Mouse (Mus musculus) embryonic facial prominence, embryonic 12.5 days (tissue): ENCODE results near the gene Rprd1b. TPM values are rescaled to one million over a fixed set of nuclear protein-coding genes. Genes with fewer than 3 reads are reported as not detected.

Source experiments
- ATAC-seq: fragments of 200-750 bp; cut with Nextera tagmentation; 2 replicates; pipeline ENCODE4 v1.8.0; 2017; ENCODE audit not compliant: insufficient number of reproducible peaks, insufficient read depth, low FRiP score, low TSS enrichment
- H3K27ac ChIP-seq: fragments of 300-500 bp; sonication (generic); 2 replicates; pipeline ENCODE4 v1.5.1; 2016; ENCODE audit warnings: mild to moderate bottlenecking
- H3K27me3 ChIP-seq: fragments of 300-500 bp; sonication (generic); 2 replicates; pipeline ENCODE4 v1.6.1; 2016; ENCODE audit warnings: mild to moderate bottlenecking, moderate library complexity
- H3K36me3 ChIP-seq: fragments of 300-500 bp; sonication (generic); 2 replicates; pipeline ENCODE4 v1.6.1; 2016; ENCODE audit warnings: mild to moderate bottlenecking
- H3K4me1 ChIP-seq: fragments of 300-500 bp; sonication (generic); 2 replicates; pipeline ENCODE4 v1.6.1; 2016
- H3K4me2 ChIP-seq: fragments of 300-500 bp; sonication (generic); replicated peaks from 2 replicates; pipeline ENCODE4 v1.6.1; 2016; ENCODE audit warnings: mild to moderate bottlenecking, moderate library complexity
- H3K4me3 ChIP-seq: fragments of 300-500 bp; sonication (generic); 2 replicates; pipeline ENCODE4 v1.5.1; 2016; ENCODE audit warnings: mild to moderate bottlenecking
- H3K9ac ChIP-seq: fragments of 300-500 bp; sonication (generic); 2 replicates; pipeline ENCODE4 v1.6.1; 2016; ENCODE audit warnings: mild to moderate bottlenecking, moderate library complexity
- H3K9me3 ChIP-seq: fragments of 300-500 bp; sonication (generic); 2 replicates; pipeline ENCODE4 v1.6.1; 2016; ENCODE audit warnings: mild to moderate bottlenecking, moderate library complexity
- WGBS: fragments of 180-500 bp; shearing (Covaris S2); methylation state at CpG from one replicate; pipeline ENCODE4 v1.1.7; 2016; 5-methylcytosine and 5-hydroxymethylcytosine counted together
- polyA plus RNA-seq: library from polyadenylated mRNA; unstranded; fragments of >200 nt; fragmentation: Nextera tagmentation; extraction: Ambion mirVana; gene quantifications from 2 replicates; pipeline ENCODE4 v1.2.1, GENCODE M21; 2016

Rprd1b gene
- polyA plus RNA-seq: 52.8 and 53.8 TPM in 2 replicates

- Histone ChIP-seq H3K4me3 (peak within 1 kb of the TSS; percentile 96), H3K4me2 (peak within 1 kb of the TSS; percentile 63), H3K4me1 (peaks cover 27% of the 10 kb centered on the region), H3K27me3 (no peaks in the 10 kb centered on the region), H3K27ac (peak within 1 kb of the TSS; percentile 96), H3K9me3 (no peaks in the 10 kb centered on the region), H3K9ac (peak within 1 kb of the TSS; percentile 90), H3K36me3 (no peaks in the 10 kb centered on the region)
- under 1% methylated on average over 49 of the region's 52 CpGs for WGBS
- peak; percentile 91 for ATAC-seq
These were observed at the start of gene Rprd1b, which contains the start of gene Tti1 for GRCm38 (mm10) chr2:158028354-158028863. Gene Rprd1b, plus strand, starts transcription at chr2:158028497. Gene Tti1, minus strand, starts transcription at chr2:158028433.

GRCm38 (mm10) chr2:157979241-157979640 lies 49.1 kb upstream of the Rprd1b start:
- Histone ChIP-seq H3K4me2 (no peak overlapping the region), H3K9me3 (no peaks in the 10 kb centered on the region), H3K27me3 (no peaks in the 10 kb centered on the region; the same call in 1 of the 2 replicates), H3K27ac (no peak overlapping the region), H3K4me3 (no peak overlapping the region), H3K4me1 (peaks cover 15% of the 10 kb centered on the region; the same call in 1 of the 2 replicates), H3K36me3 (peaks cover 10% of the 10 kb centered on the region; the same call in 1 of the 2 replicates), H3K9ac (no peak overlapping the region)
- no peak for ATAC-seq
- 62% methylated on average over 5 of the region's 5 CpGs for WGBS

GRCm38 (mm10) chr2:157982727-157983126 lies 45.6 kb upstream of the Rprd1b start:
- 83% methylated on average over 3 of the region's 3 CpGs for WGBS
- no peaks in the 10 kb centered on the region for H3K27me3 ChIP-seq
- H3K4me2 ChIP-seq: no peak overlapping the region
- no peaks in the 10 kb centered on the region for H3K9me3 ChIP-seq
- ATAC-seq: no peak
- H3K9ac ChIP-seq: no peak overlapping the region
- no peaks in the 10 kb centered on the region for H3K4me1 ChIP-seq
- H3K36me3 ChIP-seq: peaks cover 10% of the 10 kb centered on the region; the same call in 1 of the 2 replicates
- no peak overlapping the region for H3K27ac ChIP-seq
- no peak overlapping the region for H3K4me3 ChIP-seq

GRCm38 (mm10) chr2:157983276-157983675 lies 45.0 kb upstream of the Rprd1b start:
- Histone ChIP-seq H3K4me2 (no peak overlapping the region), H3K4me3 (no peak overlapping the region), H3K36me3 (peaks cover 10% of the 10 kb centered on the region; the same call in 1 of the 2 replicates), H3K27me3 (no peaks in the 10 kb centered on the region), H3K27ac (no peak overlapping the region), H3K4me1 (no peaks in the 10 kb centered on the region), H3K9ac (no peak overlapping the region), H3K9me3 (no peaks in the 10 kb centered on the region)
- ATAC-seq: no peak
- 88% methylated on average over 4 of the region's 4 CpGs for WGBS

- Histone ChIP-seq H3K9ac (no peak overlapping the region), H3K9me3 (no peaks in the 10 kb centered on the region), H3K27me3 (no peaks in the 10 kb centered on the region), H3K27ac (no peak overlapping the region), H3K36me3 (peaks cover 10% of the 10 kb centered on the region; the same call in 1 of the 2 replicates), H3K4me3 (no peak overlapping the region), H3K4me1 (no peaks in the 10 kb centered on the region), H3K4me2 (no peak overlapping the region)
- 84% methylated on average over 4 of the region's 4 CpGs for WGBS
- ATAC-seq: no peak
These were observed 42.7 kb upstream of the Rprd1b start for GRCm38 (mm10) chr2:157985611-157986010.

- H3K4me2 ChIP-seq: no peak overlapping the region
- no peaks in the 10 kb centered on the region for H3K9me3 ChIP-seq
- H3K4me3 ChIP-seq: no peak overlapping the region
- H3K4me1 ChIP-seq: no peaks in the 10 kb centered on the region
- 0 out of 2 replicates have a peak, but pooled peaks cover 7% of the 10 kb centered on the region for H3K36me3 ChIP-seq
- 84% methylated on average over 6 of the region's 6 CpGs for WGBS
- no peak overlapping the region for H3K27ac ChIP-seq
- ATAC-seq: no peak
- H3K27me3 ChIP-seq: no peaks in the 10 kb centered on the region
- H3K9ac ChIP-seq: no peak overlapping the region
These were observed 42.1 kb upstream of the Rprd1b start for GRCm38 (mm10) chr2:157986235-157986634.

GRCm38 (mm10) chr2:157988416-157989190 lies 39.7 kb upstream of the Rprd1b start:
- Histone ChIP-seq H3K9me3 (no peaks in the 10 kb centered on the region), H3K27me3 (no peaks in the 10 kb centered on the region), H3K36me3 (peaks cover 19% of the 10 kb centered on the region), H3K4me2 (no peak overlapping the region), H3K27ac (no peak overlapping the region), H3K4me1 (no peaks in the 10 kb centered on the region), H3K4me3 (no peak overlapping the region), H3K9ac (no peak overlapping the region)
- WGBS: 79% methylated on average over 7 of the region's 7 CpGs
- ATAC-seq: no peak

GRCm38 (mm10) chr2:157989946-157990345 lies 38.4 kb upstream of the Rprd1b start:
- Histone ChIP-seq H3K4me3 (no peak overlapping the region), H3K4me2 (no peak overlapping the region), H3K27ac (no peak overlapping the region), H3K27me3 (no peaks in the 10 kb centered on the region), H3K9me3 (no peaks in the 10 kb centered on the region), H3K9ac (no peak overlapping the region), H3K36me3 (peaks cover 23% of the 10 kb centered on the region), H3K4me1 (no peaks in the 10 kb centered on the region)
- 79% methylated on average over 2 of the region's 2 CpGs for WGBS
- ATAC-seq: no peak

GRCm38 (mm10) chr2:157991026-157991425 lies 37.3 kb upstream of the Rprd1b start:
- Histone ChIP-seq H3K4me1 (no peaks in the 10 kb centered on the region), H3K27ac (no peak overlapping the region), H3K36me3 (peaks cover 33% of the 10 kb centered on the region), H3K9ac (no peak overlapping the region), H3K4me3 (no peak overlapping the region), H3K27me3 (no peaks in the 10 kb centered on the region), H3K4me2 (no peak overlapping the region), H3K9me3 (no peaks in the 10 kb centered on the region)
- no peak for ATAC-seq
- WGBS: 78% methylated on average over 6 of the region's 6 CpGs

- no peak for ATAC-seq
- WGBS: 95% methylated on average over 4 of the region's 4 CpGs
- no peaks in the 10 kb centered on the region for H3K27me3 ChIP-seq
- H3K27ac ChIP-seq: no peak overlapping the region
- no peaks in the 10 kb centered on the region for H3K9me3 ChIP-seq
- H3K4me3 ChIP-seq: no peak overlapping the region
- H3K9ac ChIP-seq: no peak overlapping the region
- no peaks in the 10 kb centered on the region for H3K4me1 ChIP-seq
- H3K36me3 ChIP-seq: peaks cover 41% of the 10 kb centered on the region
- no peak overlapping the region for H3K4me2 ChIP-seq
These were observed 35.8 kb upstream of the Rprd1b start for GRCm38 (mm10) chr2:157992501-157992900.

GRCm38 (mm10) chr2:157998817-157999216 lies 29.5 kb upstream of the Rprd1b start:
- WGBS: 86% methylated on average over 3 of the region's 3 CpGs
- Histone ChIP-seq H3K36me3 (peaks cover 22% of the 10 kb centered on the region), H3K4me3 (no peak overlapping the region)

GRCm38 (mm10) chr2:158004620-158005019 lies 23.7 kb upstream of the Rprd1b start:
- no peaks in the 10 kb centered on the region for H3K27me3 ChIP-seq
- H3K9me3 ChIP-seq: no peaks in the 10 kb centered on the region
- H3K4me3 ChIP-seq: no peak overlapping the region
- no peak for ATAC-seq
- H3K27ac ChIP-seq: no peak overlapping the region
- 70% methylated on average over 6 of the region's 6 CpGs for WGBS
- peaks cover 35% of the 10 kb centered on the region for H3K36me3 ChIP-seq
- no peak overlapping the region for H3K9ac ChIP-seq
- H3K4me2 ChIP-seq: no peak overlapping the region
- no peaks in the 10 kb centered on the region for H3K4me1 ChIP-seq

More at GRCm38 (mm10) chr2:157998817-157999216, 29.5 kb upstream of the Rprd1b start:
- Histone ChIP-seq H3K9me3 (no peaks in the 10 kb centered on the region), H3K9ac (no peak overlapping the region), H3K27me3 (no peaks in the 10 kb centered on the region), H3K27ac (no peak overlapping the region), H3K4me1 (no peaks in the 10 kb centered on the region), H3K4me2 (no peak overlapping the region)
- no peak for ATAC-seq
